Mouse (Mus musculus) stomach, embryonic 16.5 days (tissue): Measurements from ENCODE around the gene Gm20695. TPM values are rescaled to one million over a fixed set of nuclear protein-coding genes. Genes with fewer than 3 reads are reported as not detected.

Experiments used
- ATAC-seq: fragments of 200-750 bp; cut with Nextera tagmentation; 2 replicates; pipeline ENCODE4 v1.8.0; 2017; ENCODE audit warnings: moderate number of reproducible peaks, moderate TSS enrichment; ENCODE audit not compliant: insufficient read depth, low FRiP score
- H3K27ac ChIP-seq: fragments of 300-500 bp; sonication (generic); 2 replicates; pipeline ENCODE4 v1.5.1; 2014; ENCODE audit warnings: low read length
- H3K27me3 ChIP-seq: fragments of 300-500 bp; sonication (generic); 2 replicates; pipeline ENCODE4 v1.6.1; 2014; ENCODE audit warnings: low read length, control low read depth, mixed read lengths; ENCODE audit not compliant: control insufficient read depth, insufficient read depth
- H3K36me3 ChIP-seq: fragments of 300-500 bp; sonication (generic); 2 replicates; pipeline ENCODE4 v1.6.1; 2014; ENCODE audit warnings: low read length; ENCODE audit not compliant: control insufficient read depth, insufficient read depth
- H3K4me1 ChIP-seq: fragments of 300-500 bp; sonication (generic); 2 replicates; pipeline ENCODE4 v1.6.1; 2014; ENCODE audit warnings: low read length, control low read depth, mixed read lengths; ENCODE audit not compliant: control insufficient read depth, insufficient read depth
- H3K4me2 ChIP-seq: fragments of 300-500 bp; sonication (generic); 2 replicates; pipeline ENCODE4 v1.6.1; 2014; ENCODE audit warnings: low read depth, low read length, mixed read lengths
- H3K4me3 ChIP-seq: fragments of 300-500 bp; sonication (generic); replicated peaks from 2 replicates; pipeline ENCODE4 v1.5.1; 2014; ENCODE audit warnings: mild to moderate bottlenecking, low read length
- H3K9ac ChIP-seq: fragments of 300-500 bp; sonication (generic); 2 replicates; pipeline ENCODE4 v1.6.1; 2014; ENCODE audit warnings: low read length
- H3K9me3 ChIP-seq: fragments of 300-500 bp; sonication (generic); replicated peaks from 2 replicates; pipeline ENCODE4 v1.6.1; 2016; ENCODE audit warnings: low read length, control low read depth; ENCODE audit not compliant: control insufficient read depth
- WGBS: fragments of 180-500 bp; shearing (Covaris S2); extraction: QIAGEN DNeasy Blood & Tissue Kit; methylation state at CpG from one replicate; pipeline ENCODE4 v1.1.7; 2014; 5-methylcytosine and 5-hydroxymethylcytosine counted together
- microRNA-seq: library from miRNA; unstranded; fragments of <30 nt; microRNA quantifications from one replicate; pipeline ENCODE4, GENCODE M21; 2016
- polyA plus RNA-seq: library from polyadenylated mRNA; unstranded; fragments of >200 nt; fragmentation: Nextera tagmentation; extraction: Ambion mirVana; gene quantifications from 2 replicates; pipeline ENCODE4 v1.2.1, GENCODE M21; 2015

The Gm20695 gene
- polyA plus RNA-seq, 1 experiment from 2014 or later: 2.4 TPM

DNA sequence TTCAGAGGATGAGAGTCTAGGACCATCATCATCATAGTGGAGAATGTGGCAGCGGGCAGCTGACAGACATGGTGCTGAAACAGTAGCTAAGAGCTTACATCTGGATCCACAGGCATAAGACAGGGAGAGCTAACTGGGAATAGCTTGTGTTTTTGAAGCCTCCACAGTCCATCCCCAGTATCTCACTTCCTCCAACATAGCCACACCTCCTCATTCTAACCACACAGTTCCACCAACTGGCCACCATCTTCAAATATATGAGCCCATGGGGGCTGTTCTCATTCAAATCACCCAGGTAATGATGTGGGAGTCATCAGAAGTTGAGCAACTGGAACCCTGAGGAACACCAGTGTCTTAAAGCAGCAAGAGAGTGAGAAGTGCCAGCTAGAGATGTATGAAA is 66.7 kb downstream of the Gm20695 start:
- ATAC-seq: no peak
- Histone ChIP-seq H3K36me3 (no peaks in the 10 kb centered on the region), H3K27ac (no peak overlapping the region), H3K4me3 (no peak overlapping the region), H3K4me1 (no peaks in the 10 kb centered on the region), H3K4me2 (no peak overlapping the region), H3K27me3 (no peaks in the 10 kb centered on the region), H3K9ac (no peak overlapping the region), H3K9me3 (no peaks in the 10 kb centered on the region)
- 86% methylated on average over 1 of the region's 1 CpGs for WGBS

DNA sequence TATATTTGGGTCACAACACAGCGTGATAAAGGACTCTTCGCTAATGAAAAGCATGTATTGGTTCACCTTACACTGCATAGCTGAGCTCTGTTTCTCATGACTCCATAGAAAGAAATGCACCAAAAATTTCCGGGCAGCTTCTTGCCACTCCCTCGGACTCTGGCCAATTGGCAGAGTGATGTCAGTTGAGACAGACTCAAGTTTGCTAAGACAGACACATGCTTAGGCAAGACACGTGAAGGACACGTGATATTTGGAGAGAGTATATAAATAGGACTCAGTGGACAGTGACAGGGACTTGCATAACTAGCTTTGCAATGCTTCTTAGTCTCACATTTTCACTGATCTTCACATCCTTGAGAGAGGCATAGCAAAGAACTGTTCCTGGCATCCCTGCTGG is 71.9 kb downstream of the Gm20695 start:
- H3K27me3 ChIP-seq: no peaks in the 10 kb centered on the region
- H3K4me2 ChIP-seq: no peak overlapping the region
- H3K36me3 ChIP-seq: no peaks in the 10 kb centered on the region
- WGBS: 87% methylated on average over 6 of the region's 6 CpGs
- no peak overlapping the region for H3K4me3 ChIP-seq
- H3K4me1 ChIP-seq: no peaks in the 10 kb centered on the region; the same call in 1 of the 2 replicates
- no peak overlapping the region for H3K9ac ChIP-seq
- ATAC-seq: no peak
- H3K27ac ChIP-seq: no peak overlapping the region
- no peaks in the 10 kb centered on the region for H3K9me3 ChIP-seq

DNA sequence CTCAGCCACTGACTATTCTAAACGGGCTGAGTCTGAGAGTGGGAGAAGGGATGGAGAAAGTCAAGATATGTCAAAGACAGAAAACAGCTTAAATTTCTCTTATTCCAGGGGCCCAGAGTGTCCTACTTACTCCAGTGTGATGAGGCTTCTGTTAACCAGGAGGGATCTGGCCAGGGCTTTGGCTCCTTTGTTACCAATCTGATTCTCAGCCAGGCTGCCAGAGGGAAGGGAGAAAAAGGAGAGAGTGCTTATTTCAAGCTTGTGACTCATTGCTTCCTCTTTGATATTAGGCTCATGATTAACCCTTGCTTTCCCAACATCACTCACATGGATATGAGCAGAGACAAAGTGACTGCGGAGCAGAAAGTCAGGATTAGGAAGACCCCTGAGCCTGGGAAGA is 74.8 kb downstream of the Gm20695 start:
- no peak overlapping the region for H3K27ac ChIP-seq
- H3K4me3 ChIP-seq: no peak overlapping the region
- no peak overlapping the region for H3K4me2 ChIP-seq
- no peak overlapping the region for H3K9ac ChIP-seq
- H3K27me3 ChIP-seq: no peaks in the 10 kb centered on the region
- 59% methylated on average over 2 of the region's 2 CpGs for WGBS
- H3K4me1 ChIP-seq: no peaks in the 10 kb centered on the region; the same call in 1 of the 2 replicates
- H3K9me3 ChIP-seq: no peaks in the 10 kb centered on the region
- no peak for ATAC-seq
- no peaks in the 10 kb centered on the region for H3K36me3 ChIP-seq

DNA sequence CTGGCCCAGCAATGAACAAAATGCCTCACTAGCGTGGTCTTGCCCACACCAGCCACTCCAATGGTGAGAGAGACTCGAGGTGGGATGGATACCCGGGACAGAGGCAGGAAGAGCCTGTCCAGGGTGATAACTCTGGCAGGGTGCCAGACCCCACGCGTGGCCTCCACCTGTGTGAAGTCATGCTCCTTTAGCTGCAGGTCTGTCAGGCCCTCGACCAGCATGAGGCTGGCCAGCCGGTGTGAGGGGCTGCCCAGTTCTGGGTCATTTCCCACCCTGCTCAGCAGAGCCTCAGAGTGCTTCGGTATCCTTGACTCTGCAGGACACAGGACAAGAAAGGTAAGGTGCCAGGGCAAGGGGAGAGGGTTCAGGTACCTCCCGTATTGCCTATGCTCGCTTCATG is 80.5 kb downstream of the Gm20695 start:
- peak; percentile 58 for ATAC-seq
- Histone ChIP-seq H3K9me3 (no peaks in the 10 kb centered on the region), H3K4me3 (no peak overlapping the region), H3K27me3 (no peaks in the 10 kb centered on the region), H3K4me1 (no peaks in the 10 kb centered on the region), H3K36me3 (no peaks in the 10 kb centered on the region), H3K9ac (no peak overlapping the region), H3K27ac (no peak overlapping the region), H3K4me2 (no peak overlapping the region)
- WGBS: 80% methylated on average over 10 of the region's 10 CpGs

DNA sequence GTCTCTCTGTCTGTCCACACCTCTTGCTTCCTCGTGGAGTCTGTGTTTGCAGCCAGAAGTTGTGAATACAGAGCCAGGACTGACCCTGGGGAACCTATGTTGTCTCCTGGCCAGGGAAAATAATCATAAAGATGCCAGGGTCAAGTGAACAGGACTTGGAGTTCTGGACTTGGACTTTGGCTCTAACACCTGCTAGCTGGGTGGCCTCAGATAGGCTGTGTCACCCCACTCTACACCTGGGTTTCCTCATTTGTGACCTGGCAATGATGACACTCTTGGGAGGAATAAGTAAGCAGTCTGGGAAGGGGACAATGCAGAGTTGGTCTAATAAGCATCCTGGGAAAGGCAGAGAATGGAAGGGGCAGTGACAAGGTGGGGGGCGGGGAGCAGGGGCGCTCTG is 81.1 kb downstream of the Gm20695 start:
- Histone ChIP-seq H3K4me2 (no peak overlapping the region), H3K27ac (no peak overlapping the region), H3K9ac (no peak overlapping the region), H3K4me3 (no peak overlapping the region), H3K4me1 (no peaks in the 10 kb centered on the region), H3K9me3 (no peaks in the 10 kb centered on the region), H3K36me3 (no peaks in the 10 kb centered on the region), H3K27me3 (no peaks in the 10 kb centered on the region)
- 0 out of 2 replicates have a peak, but pooled peaks have one; percentile 33 for ATAC-seq
- 83% methylated on average over 3 of the region's 3 CpGs for WGBS

Small RNA genes within 50 kb of the gene (microRNA-seq; reads per million reads assigned to microRNA genes)
- gene Gm23493: not detected

Other genes with a start within 250 kb of the Gm20695 start
- 0.18 and 0.20 TPM in 2 replicates for gene Mefv, start 166.6 kb upstream of the Gm20695 start, polyA plus RNA-seq
- 44.6 and 45.4 TPM in 2 replicates for gene Zfp263, start 140.6 kb upstream of the Gm20695 start, polyA plus RNA-seq
- gene Olfr15, start 53.8 kb upstream of the Gm20695 start, polyA plus RNA-seq: not detected in 2 replicates
- 1.3 and 1.6 TPM in 2 replicates for gene Zfp174, start 37.4 kb upstream of the Gm20695 start, polyA plus RNA-seq
- 41.8 and 42.3 TPM in 2 replicates for gene Naa60, start 12.3 kb upstream of the Gm20695 start, polyA plus RNA-seq
- gene Zfp597, start 87 bp upstream of the Gm20695 start, polyA plus RNA-seq: 7.2 and 7.5 TPM in 2 replicates
- gene 1700037C18Rik, start 24.0 kb downstream of the Gm20695 start, polyA plus RNA-seq: 4.9 and 6.2 TPM in 2 replicates
- gene Cluap1, start 24.2 kb downstream of the Gm20695 start, polyA plus RNA-seq: 21.1 and 21.5 TPM in 2 replicates
- gene Nlrc3, start 92.0 kb downstream of the Gm20695 start, polyA plus RNA-seq: 0.71 and 0.99 TPM in 2 replicates
- gene Slx4, start 119.1 kb downstream of the Gm20695 start, polyA plus RNA-seq: 17.2 and 17.4 TPM in 2 replicates
- gene Dnase1, start 152.3 kb downstream of the Gm20695 start, polyA plus RNA-seq: 4.2 and 4.6 TPM in 2 replicates
- gene Trap1, start 193.2 kb downstream of the Gm20695 start, polyA plus RNA-seq: 92.2 and 101 TPM in 2 replicates